Mouse (Mus musculus) embryo, embryonic 9.5 days (tissue): ENCODE results near the gene Gmcl1.

ENCODE experiments used
- DNase-seq: peaks from one replicate; pipeline ENCODE4 v3.0.0-alpha.2; 2017; ENCODE audit errors: extremely low spot score

Gene Gmcl1

GRCm38 (mm10) chr6:86736313-86736712 is 3.1 kb upstream of the Gmcl1 start:
- no peak for DNase-seq

- DNase-seq, result no peak
These were observed 658 bp downstream of the Gmcl1 start for GRCm38 (mm10) chr6:86732276-86733173.

GRCm38 (mm10) chr6:86728711-86729110 is 4.5 kb downstream of the Gmcl1 start:
- no peak for DNase-seq

- DNase-seq, result no peak
These were observed 11.2 kb downstream of the Gmcl1 start for GRCm38 (mm10) chr6:86721977-86722376.

GRCm38 (mm10) chr6:86708072-86708774 is 25.0 kb downstream of the Gmcl1 start:
- DNase-seq, result no peak

- DNase-seq, result no peak
These were observed 30.6 kb downstream of the Gmcl1 start for GRCm38 (mm10) chr6:86702577-86702976.

- DNase-seq, result no peak
These were observed 35.3 kb downstream of the Gmcl1 start for GRCm38 (mm10) chr6:86697903-86698302.

- no peak for DNase-seq
These were observed 37.0 kb downstream of the Gmcl1 start for GRCm38 (mm10) chr6:86696213-86696612.

- peak; percentile 51 for DNase-seq
These were observed 38.7 kb downstream of the Gmcl1 start for GRCm38 (mm10) chr6:86694465-86694864.

- DNase-seq, result no peak
These were observed 43.5 kb downstream of the Gmcl1 start for GRCm38 (mm10) chr6:86689671-86690070.

GRCm38 (mm10) chr6:86686971-86687370 is 46.2 kb downstream of the Gmcl1 start:
- DNase-seq, result no peak

- no peak for DNase-seq
These were observed 48.5 kb downstream of the Gmcl1 start for GRCm38 (mm10) chr6:86684655-86685011.

- DNase-seq, result peak; percentile 95
These were observed 49.1 kb downstream of the Gmcl1 start, which contains the start of gene Snrnp27 for GRCm38 (mm10) chr6:86683872-86684654. TSS of gene Snrnp27 (minus strand) at chr6:86684522.

GRCm38 (mm10) chr6:86681289-86681688 is 51.9 kb downstream of the Gmcl1 start:
- no peak for DNase-seq

GRCm38 (mm10) chr6:86678341-86678740 is 54.8 kb downstream of the Gmcl1 start:
- DNase-seq, result no peak

GRCm38 (mm10) chr6:86670873-86671272 is 62.3 kb downstream of the Gmcl1 start:
- DNase-seq, result peak; percentile 58

GRCm38 (mm10) chr6:86669240-86669727 is 63.9 kb downstream of the Gmcl1 start:
- peak; percentile 99 for DNase-seq

GRCm38 (mm10) chr6:86668580-86669239 is 64.5 kb downstream of the Gmcl1 start, which contains the start of gene Mxd1:
TSS of gene Mxd1 (minus strand) at chr6:86669161.
- DNase-seq, result peak; percentile 4

- no peak for DNase-seq
These were observed 66.1 kb downstream of the Gmcl1 start for GRCm38 (mm10) chr6:86667061-86667460.

- DNase-seq, result no peak
These were observed 67.4 kb downstream of the Gmcl1 start for GRCm38 (mm10) chr6:86665560-86666307.

- no peak for DNase-seq
These were observed 68.1 kb downstream of the Gmcl1 start for GRCm38 (mm10) chr6:86665076-86665475.
